Mouse (Mus musculus) heart, embryonic 13.5 days (tissue): ENCODE results near the gene Hmgb1. TPM values are rescaled to one million over a fixed set of nuclear protein-coding genes. Genes with fewer than 3 reads are reported as not detected.
A peak's percentile ranks its signal among the peaks of the same experiment; 100 is the strongest.

Experiments used
- ATAC-seq: fragments of 200-750 bp; cut with Nextera tagmentation; 2 replicates; pipeline ENCODE4 v1.8.0; 2017; ENCODE audit warnings: moderate TSS enrichment; ENCODE audit not compliant: insufficient number of reproducible peaks, low FRiP score, low TSS enrichment; ENCODE audit errors: extremely low read depth
- H3K27ac ChIP-seq: fragments of 300-500 bp; sonication (generic); replicated peaks from 2 replicates; pipeline ENCODE4 v1.5.1; 2015; ENCODE audit warnings: moderate library complexity, mild to moderate bottlenecking, inconsistent platforms
- H3K27me3 ChIP-seq: fragments of 300-500 bp; sonication (generic); replicated peaks from 2 replicates; pipeline ENCODE4 v1.6.1; 2015; ENCODE audit warnings: mild to moderate bottlenecking, inconsistent platforms
- H3K36me3 ChIP-seq: fragments of 300-500 bp; sonication (generic); 2 replicates; pipeline ENCODE4 v1.6.1; 2015; ENCODE audit warnings: mild to moderate bottlenecking, inconsistent platforms
- H3K4me1 ChIP-seq: fragments of 300-500 bp; sonication (generic); 2 replicates; pipeline ENCODE4 v1.6.1; 2015; ENCODE audit warnings: inconsistent platforms
- H3K4me2 ChIP-seq: fragments of 300-500 bp; sonication (generic); 2 replicates; pipeline ENCODE4 v1.6.1; 2015; ENCODE audit warnings: inconsistent platforms, mild to moderate bottlenecking, moderate library complexity
- H3K4me3 ChIP-seq: fragments of 300-500 bp; sonication (generic); 2 replicates; pipeline ENCODE4 v1.5.1; 2015; ENCODE audit warnings: moderate library complexity, mild to moderate bottlenecking, inconsistent platforms
- H3K9ac ChIP-seq: fragments of 300-500 bp; sonication (generic); 2 replicates; pipeline ENCODE4 v1.6.1; 2015; ENCODE audit warnings: inconsistent platforms, mild to moderate bottlenecking, moderate library complexity
- H3K9me3 ChIP-seq: fragments of 300-500 bp; sonication (generic); 2 replicates; pipeline ENCODE4 v1.6.1; 2016; ENCODE audit warnings: inconsistent platforms
- WGBS: fragments of 180-500 bp; shearing (Covaris S2); methylation state at CpG from one replicate; pipeline ENCODE4 v1.1.7; 2015; ENCODE audit warnings: mixed read lengths; 5-methylcytosine and 5-hydroxymethylcytosine counted together
- polyA plus RNA-seq: library from polyadenylated mRNA; unstranded; fragments of >200 nt; fragmentation: Nextera tagmentation; extraction: Ambion mirVana; gene quantifications from 2 replicates; pipeline ENCODE4 v1.2.1, GENCODE M21; 2015

Gene Hmgb1
- polyA plus RNA-seq, 1 experiment from 2014 or later: 675 TPM

DNA sequence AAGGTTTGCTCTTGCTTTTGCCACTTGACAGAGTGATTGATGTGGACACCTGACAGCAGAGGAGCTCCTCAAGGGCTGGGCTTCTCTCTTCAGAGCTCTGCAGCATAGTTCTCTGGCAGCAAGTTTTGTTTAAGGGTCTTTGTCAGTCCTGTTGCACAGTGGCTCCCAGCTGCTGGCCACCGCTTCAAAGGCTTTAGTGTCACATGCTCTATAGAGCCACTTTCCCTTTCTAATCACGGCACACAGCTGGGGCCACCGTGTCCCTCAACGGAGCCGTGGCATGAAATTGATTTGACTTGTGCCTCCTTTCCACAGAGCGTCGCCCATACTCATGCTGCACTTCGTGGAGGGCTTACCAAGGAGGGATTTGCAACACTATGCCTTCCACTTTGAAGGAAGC is 25.0 kb upstream of the Hmgb1 start:
- H3K4me3 ChIP-seq: no peak overlapping the region
- H3K4me1 ChIP-seq: peaks cover 15% of the 10 kb centered on the region
- H3K9me3 ChIP-seq: no peaks in the 10 kb centered on the region
- H3K36me3 ChIP-seq: peaks cover 83% of the 10 kb centered on the region
- H3K27ac ChIP-seq: peak overlapping the region; percentile 13; the same call in 1 of the 2 replicates
- WGBS: 71% methylated on average over 8 of the region's 8 CpGs
- H3K4me2 ChIP-seq: no peak overlapping the region
- peak overlapping the region; percentile 28; the same call in 1 of the 2 replicates for H3K9ac ChIP-seq
- no peaks in the 10 kb centered on the region for H3K27me3 ChIP-seq
- ATAC-seq: peak; percentile 25; the same call in 1 of the 2 replicates

DNA sequence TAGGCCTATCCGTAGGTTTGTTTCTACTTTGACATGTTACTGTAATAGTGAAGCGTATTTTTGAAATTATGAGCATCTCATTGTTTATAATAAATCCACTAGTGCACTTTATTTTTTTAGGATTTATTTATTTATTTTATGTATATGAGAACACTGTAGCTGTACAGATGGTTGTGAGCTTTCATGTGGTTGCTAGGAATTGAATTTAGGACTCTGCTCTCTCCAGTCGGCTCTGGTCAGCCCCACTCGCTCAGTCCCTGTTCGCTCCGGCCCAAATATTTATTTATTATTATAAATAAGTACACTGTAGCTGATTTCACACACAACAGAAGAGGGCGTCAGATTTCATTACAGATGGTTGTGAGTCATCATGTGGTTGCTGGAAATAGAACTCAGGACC is 24.5 kb upstream of the Hmgb1 start:
- no peak for ATAC-seq
- Histone ChIP-seq H3K4me1 (peaks cover 15% of the 10 kb centered on the region), H3K36me3 (peaks cover 83% of the 10 kb centered on the region), H3K27ac (peak overlapping the region; percentile 13; the same call in 1 of the 2 replicates), H3K27me3 (no peaks in the 10 kb centered on the region), H3K4me3 (no peak overlapping the region), H3K9me3 (no peaks in the 10 kb centered on the region), H3K9ac (no peak overlapping the region), H3K4me2 (no peak overlapping the region)
- WGBS: 88% methylated on average over 7 of the region's 7 CpGs

DNA sequence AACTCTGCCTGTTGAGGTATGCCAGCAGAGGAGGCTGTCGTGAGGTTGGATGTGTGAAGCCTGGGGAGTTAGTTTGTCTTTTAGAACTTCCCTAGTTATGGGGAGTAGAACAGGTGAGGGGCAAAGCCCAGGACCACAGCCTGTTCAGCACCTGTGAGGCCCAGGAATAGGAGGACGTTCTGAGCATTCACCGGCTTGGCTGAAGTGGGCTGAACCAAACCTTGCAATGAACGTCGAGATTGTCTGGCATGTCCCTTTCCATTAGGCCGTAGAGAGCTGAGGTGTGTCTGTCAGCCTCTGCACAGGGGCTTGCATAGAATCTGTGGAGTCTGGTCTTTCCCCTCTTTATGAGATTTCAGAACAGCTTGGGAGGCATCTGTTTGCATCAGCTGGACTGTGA is 23.4 kb upstream of the Hmgb1 start:
- no peaks in the 10 kb centered on the region for H3K9me3 ChIP-seq
- no peak for ATAC-seq
- no peak overlapping the region for H3K27ac ChIP-seq
- no peak overlapping the region for H3K4me2 ChIP-seq
- peaks cover 83% of the 10 kb centered on the region for H3K36me3 ChIP-seq
- no peak overlapping the region for H3K9ac ChIP-seq
- WGBS: 76% methylated on average over 6 of the region's 6 CpGs
- H3K4me1 ChIP-seq: peaks cover 17% of the 10 kb centered on the region
- H3K27me3 ChIP-seq: no peaks in the 10 kb centered on the region
- H3K4me3 ChIP-seq: no peak overlapping the region

DNA sequence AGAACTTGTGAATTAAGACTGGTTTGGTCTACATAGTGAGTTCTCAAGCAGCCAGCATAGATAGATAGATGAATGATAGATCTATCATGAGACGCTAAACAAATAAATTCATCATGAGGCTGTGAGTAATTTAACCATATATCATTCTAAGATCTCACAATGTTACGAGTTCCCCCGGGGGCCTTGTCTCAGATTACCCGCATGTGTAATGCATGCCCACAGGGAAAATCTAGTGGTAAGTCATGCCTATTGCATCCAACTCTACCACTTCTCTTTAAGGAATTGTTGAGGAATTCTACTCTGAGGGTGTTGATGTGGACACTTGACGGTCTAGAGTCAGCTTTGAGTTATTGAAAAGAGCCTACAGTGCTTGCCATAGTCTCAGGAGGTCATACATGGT is 22.0 kb upstream of the Hmgb1 start:
- WGBS: 90% methylated on average over 5 of the region's 5 CpGs
- no peaks in the 10 kb centered on the region for H3K9me3 ChIP-seq
- no peak overlapping the region for H3K9ac ChIP-seq
- no peaks in the 10 kb centered on the region for H3K27me3 ChIP-seq
- ATAC-seq: no peak
- peaks cover 83% of the 10 kb centered on the region for H3K36me3 ChIP-seq
- H3K4me3 ChIP-seq: no peak overlapping the region
- peaks cover 20% of the 10 kb centered on the region for H3K4me1 ChIP-seq
- H3K27ac ChIP-seq: no peak overlapping the region
- H3K4me2 ChIP-seq: no peak overlapping the region

DNA sequence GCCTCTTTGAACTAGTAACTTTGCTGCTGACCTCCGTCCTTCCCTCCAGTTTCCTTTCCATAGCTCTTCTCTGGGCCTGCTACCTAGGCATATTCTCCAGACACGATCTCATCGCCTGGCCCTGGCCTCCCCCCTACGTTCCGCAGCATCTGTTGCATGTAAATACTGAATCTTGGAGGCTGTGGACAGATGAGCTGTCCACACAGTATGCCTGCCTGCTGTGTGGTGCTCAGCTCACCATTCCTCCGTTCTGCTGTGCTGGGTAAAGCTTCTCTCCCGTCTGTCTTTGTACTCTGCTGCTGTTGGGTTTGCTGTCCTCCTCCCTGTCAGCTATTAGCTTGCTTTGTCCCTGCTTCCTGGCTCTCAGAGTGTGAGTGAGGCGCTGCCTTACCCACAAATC is 21.0 kb upstream of the Hmgb1 start:
- Histone ChIP-seq H3K27me3 (no peaks in the 10 kb centered on the region), H3K4me2 (no peak overlapping the region), H3K9ac (peak overlapping the region; percentile 30), H3K9me3 (no peaks in the 10 kb centered on the region), H3K4me1 (peaks cover 20% of the 10 kb centered on the region), H3K4me3 (no peak overlapping the region), H3K27ac (no peak overlapping the region; the same call in 1 of the 2 replicates), H3K36me3 (peaks cover 80% of the 10 kb centered on the region)
- WGBS: 66% methylated on average over 8 of the region's 8 CpGs
- no peak for ATAC-seq

DNA sequence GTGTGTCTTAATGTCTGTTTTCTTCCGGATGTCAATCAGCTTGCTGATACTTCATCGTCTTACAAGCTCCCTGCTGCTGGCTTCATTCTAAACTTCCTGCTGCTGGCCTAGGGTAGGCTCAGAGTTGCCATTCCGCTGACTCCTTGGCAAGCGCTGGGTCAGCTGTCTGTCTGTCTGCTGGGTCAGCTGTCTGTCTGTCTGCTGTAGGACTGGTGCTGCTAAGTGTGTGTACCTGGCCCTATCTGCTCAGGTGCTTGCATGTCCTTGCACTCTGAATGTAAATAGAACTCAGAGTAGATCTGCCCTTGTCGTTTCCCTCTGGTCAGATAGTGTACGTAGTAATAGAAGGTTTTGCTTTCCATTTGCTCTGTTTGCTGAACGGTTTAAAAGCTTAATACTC is 20.5 kb upstream of the Hmgb1 start:
- Histone ChIP-seq H3K9me3 (no peaks in the 10 kb centered on the region), H3K4me3 (no peak overlapping the region), H3K27me3 (no peaks in the 10 kb centered on the region), H3K4me1 (peaks cover 20% of the 10 kb centered on the region), H3K9ac (no peak overlapping the region; the same call in 1 of the 2 replicates), H3K27ac (no peak overlapping the region), H3K36me3 (peaks cover 78% of the 10 kb centered on the region), H3K4me2 (no peak overlapping the region)
- 85% methylated on average over 7 of the region's 7 CpGs for WGBS
- no peak for ATAC-seq

DNA sequence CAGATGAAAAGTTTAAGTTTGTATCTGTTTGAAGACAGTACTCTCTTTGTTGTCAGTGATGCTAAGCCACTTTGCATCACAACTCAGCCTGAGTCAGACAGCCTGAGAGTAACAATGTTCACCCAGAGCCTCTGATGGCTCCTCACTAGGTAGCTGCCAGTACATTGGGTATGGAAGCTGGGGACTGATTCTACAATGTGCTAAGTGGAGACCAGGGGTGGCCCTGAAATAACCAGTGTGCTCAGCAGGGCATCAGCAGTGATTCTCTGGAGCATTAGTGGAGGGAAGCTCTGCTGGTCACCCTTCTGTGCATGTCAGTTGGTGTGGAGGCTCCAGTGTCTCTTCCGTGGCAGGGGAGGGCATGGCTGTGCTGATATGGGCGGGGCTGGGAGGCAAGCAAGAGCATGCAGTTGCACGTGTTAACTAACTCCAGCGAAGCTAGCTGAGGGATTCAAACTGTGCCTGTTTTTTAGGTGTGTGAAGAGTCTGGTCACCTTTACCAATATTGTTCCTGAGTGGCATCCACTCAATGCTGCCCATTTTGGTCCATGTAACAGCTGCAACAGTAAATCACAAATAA is 19.6 kb upstream of the Hmgb1 start:
- H3K27ac ChIP-seq: no peak overlapping the region
- H3K4me2 ChIP-seq: no peak overlapping the region
- 82% methylated on average over 4 of the region's 4 CpGs for WGBS
- H3K4me3 ChIP-seq: no peak overlapping the region
- no peak for ATAC-seq
- H3K27me3 ChIP-seq: no peaks in the 10 kb centered on the region
- H3K4me1 ChIP-seq: 0 out of 2 replicates have a peak, but pooled peaks cover 13% of the 10 kb centered on the region
- no peaks in the 10 kb centered on the region for H3K9me3 ChIP-seq
- no peak overlapping the region for H3K9ac ChIP-seq
- peaks cover 78% of the 10 kb centered on the region for H3K36me3 ChIP-seq

DNA sequence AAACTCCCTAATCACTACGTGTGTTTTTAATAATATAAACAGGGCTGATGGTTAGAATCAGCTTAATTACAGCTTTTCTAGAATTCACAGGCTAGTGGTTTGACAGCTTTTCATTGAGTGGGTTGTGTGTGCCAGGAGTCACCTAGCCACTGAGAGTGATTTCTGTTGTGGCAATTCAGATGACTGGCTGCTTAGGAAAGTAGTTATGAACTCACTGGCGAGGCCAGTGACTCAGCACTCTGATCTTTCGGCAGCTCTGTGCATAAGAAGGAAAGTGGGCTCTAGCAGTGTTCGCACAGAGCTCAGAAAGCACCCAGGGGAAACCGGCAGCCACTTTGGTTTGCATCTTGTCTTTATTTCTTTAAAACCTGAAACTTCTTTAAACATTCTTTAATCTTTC is 18.7 kb upstream of the Hmgb1 start:
- Histone ChIP-seq H3K4me2 (no peak overlapping the region), H3K9me3 (no peaks in the 10 kb centered on the region), H3K27me3 (no peaks in the 10 kb centered on the region), H3K4me1 (0 out of 2 replicates have a peak, but pooled peaks cover 12% of the 10 kb centered on the region), H3K36me3 (peaks cover 83% of the 10 kb centered on the region), H3K4me3 (no peak overlapping the region), H3K27ac (no peak overlapping the region), H3K9ac (no peak overlapping the region)
- ATAC-seq: no peak
- WGBS: 62% methylated on average over 5 of the region's 5 CpGs

DNA sequence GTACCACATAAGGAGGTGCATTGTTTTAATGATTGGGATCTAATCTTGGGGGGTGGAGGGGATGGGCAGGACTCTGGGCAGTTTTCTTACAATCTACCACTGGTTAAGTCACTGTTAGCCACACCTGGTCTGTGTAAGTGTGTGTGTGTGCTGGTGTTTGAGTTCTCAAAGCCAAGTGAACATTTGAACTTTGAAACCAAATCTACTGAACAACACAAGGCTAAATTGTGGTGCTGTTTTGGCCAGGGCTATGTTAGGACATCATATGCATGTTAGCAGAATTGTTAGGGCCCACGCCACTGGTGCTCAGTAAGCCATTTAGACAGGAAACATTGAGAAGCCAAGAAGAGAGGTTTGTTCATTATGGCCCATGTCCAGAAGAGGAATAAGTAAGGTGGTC is 14.5 kb upstream of the Hmgb1 start:
- WGBS: 87% methylated on average over 1 of the region's 1 CpGs
- Histone ChIP-seq H3K36me3 (peaks cover 89% of the 10 kb centered on the region), H3K9ac (no peak overlapping the region), H3K4me1 (peaks cover 26% of the 10 kb centered on the region; the same call in 1 of the 2 replicates), H3K27ac (no peak overlapping the region), H3K9me3 (no peaks in the 10 kb centered on the region), H3K4me3 (no peak overlapping the region), H3K27me3 (no peaks in the 10 kb centered on the region), H3K4me2 (no peak overlapping the region)
- ATAC-seq: no peak

DNA sequence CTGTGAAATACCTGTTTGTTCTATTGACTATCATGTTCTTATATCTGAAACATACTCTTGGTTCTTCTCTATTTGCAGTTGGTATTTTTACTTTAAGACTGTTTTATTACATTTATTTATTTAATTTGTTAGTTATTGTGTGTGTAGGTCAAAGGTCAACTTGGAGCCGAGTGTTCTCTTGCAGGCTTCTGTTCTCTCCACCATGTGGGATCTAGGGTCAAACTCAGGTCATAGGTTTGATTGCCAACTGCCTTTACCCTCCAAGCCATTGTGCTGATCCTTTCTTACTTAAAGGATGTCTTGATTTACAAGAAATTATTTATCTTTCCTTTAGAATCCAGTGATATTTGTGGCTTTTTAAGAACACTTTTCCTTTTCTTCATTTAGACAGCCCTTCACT is 12.3 kb upstream of the Hmgb1 start:
- Histone ChIP-seq H3K36me3 (peaks cover 86% of the 10 kb centered on the region), H3K4me2 (no peak overlapping the region), H3K4me1 (peaks cover 21% of the 10 kb centered on the region; the same call in 1 of the 2 replicates), H3K4me3 (no peak overlapping the region), H3K9ac (no peak overlapping the region), H3K9me3 (no peaks in the 10 kb centered on the region), H3K27ac (no peak overlapping the region), H3K27me3 (no peaks in the 10 kb centered on the region)
- no peak for ATAC-seq
- WGBS: 23% methylated on average over 1 of the region's 1 CpGs

DNA sequence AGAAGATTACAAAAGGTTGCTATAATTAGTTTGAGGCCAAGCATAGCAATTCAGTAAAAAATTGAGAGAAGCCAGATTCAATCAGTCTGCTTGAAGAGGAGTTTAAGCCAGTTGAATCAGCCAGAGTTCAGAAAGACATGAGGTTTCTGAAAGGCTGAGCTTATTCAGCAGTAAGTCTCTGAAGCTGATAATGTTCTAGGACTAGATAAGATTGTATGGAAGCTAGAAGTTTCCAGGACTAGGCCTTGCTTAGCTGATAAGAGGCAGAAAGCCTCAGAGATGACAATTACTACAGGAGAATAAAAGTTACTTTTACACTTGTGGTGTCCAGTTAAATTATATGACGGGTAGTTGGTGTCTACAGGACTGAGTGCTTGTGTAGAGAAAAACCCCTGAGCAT is 5.9 kb upstream of the Hmgb1 start:
- no peak overlapping the region for H3K4me2 ChIP-seq
- WGBS: 78% methylated on average over 1 of the region's 1 CpGs
- peak overlapping the region; percentile 25; the same call in 1 of the 2 replicates for H3K9ac ChIP-seq
- ATAC-seq: no peak
- H3K4me3 ChIP-seq: no peak overlapping the region
- peaks cover 76% of the 10 kb centered on the region for H3K36me3 ChIP-seq
- H3K9me3 ChIP-seq: no peaks in the 10 kb centered on the region
- H3K27ac ChIP-seq: peak overlapping the region; percentile 32; the same call in 1 of the 2 replicates
- peaks cover 31% of the 10 kb centered on the region for H3K4me1 ChIP-seq
- no peaks in the 10 kb centered on the region for H3K27me3 ChIP-seq

DNA sequence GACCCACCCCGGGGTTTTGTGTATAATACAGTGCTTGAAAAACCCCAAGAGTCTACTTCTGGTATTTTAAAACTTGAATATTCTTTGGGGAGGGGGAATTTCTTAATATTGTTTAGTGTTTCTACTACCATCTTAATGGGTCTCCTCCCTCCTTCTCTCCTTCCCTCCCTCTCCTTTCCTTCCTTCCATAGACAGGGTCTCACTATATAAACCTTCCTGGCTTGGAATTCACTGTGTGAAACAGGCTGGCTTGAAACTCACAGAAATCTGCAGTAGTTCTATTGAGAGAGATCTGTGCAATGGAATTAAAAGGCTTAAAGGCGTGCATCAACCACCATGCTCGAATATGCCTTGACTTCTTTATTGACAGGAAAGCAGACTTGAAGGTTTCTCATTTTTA is 1.5 kb upstream of the Hmgb1 start:
- H3K4me2 ChIP-seq: peak overlapping the region; percentile 82
- H3K4me3 ChIP-seq: peak overlapping the region; percentile 87
- no peaks in the 10 kb centered on the region for H3K9me3 ChIP-seq
- no peak overlapping the region for H3K27ac ChIP-seq
- 78% methylated on average over 3 of the region's 3 CpGs for WGBS
- H3K27me3 ChIP-seq: no peaks in the 10 kb centered on the region
- peaks cover 36% of the 10 kb centered on the region for H3K36me3 ChIP-seq
- H3K9ac ChIP-seq: peak overlapping the region; percentile 94
- ATAC-seq: no peak
- peaks cover 40% of the 10 kb centered on the region for H3K4me1 ChIP-seq
